In genomic region chr3:102070360-102070759, GRCm38 (mm10) we compare ENCODE assay signal across 27 mouse cellular contexts. TPM values are rescaled to one million over a fixed set of nuclear protein-coding genes. Genes with fewer than 3 reads are reported as not detected.
DNase-seq lines count a peak whose midpoint lies in the region; ATAC-seq and TF ChIP-seq lines count a peak whose summit lies in the region.
"Had no signal": no experiment of that assay in that cellular context is flagged by ENCODE, and none has a peak within 500 bp of the region (broad histone marks: within the 10 kb centered on the region; RNA-seq: fewer than 3 reads in every experiment).

No protein-coding gene starts in this region.

- H3K4me2 ChIP-seq in heart, postnatal 0 days (ENCODE audit: low read depth, low read length), result no peak overlapping the region
- peak overlapping the region; percentile 21 for H3K4me2 ChIP-seq in myocyte (ENCODE audit: low read depth)
- H3K4me2 ChIP-seq: hindbrain, embryonic 15.5 days; kidney, embryonic 15.5 days; limb, embryonic 15.5 days; liver, embryonic 13.5 days; midbrain, embryonic 13.5 days; stomach, embryonic 15.5 days had no signal

- TF ChIP-seq CTCF in heart, postnatal 0 days (IDR thresholded peaks at IDR 0.05; ENCODE audit: low read depth), result no peak

- no peak for TF ChIP-seq POLR2A in myocyte (IDR thresholded peaks at IDR 0.05; ENCODE audit: insufficient read length, low read depth)

- H3ac ChIP-seq in myocyte (ENCODE audit: control insufficient read depth, insufficient read length), result no peak overlapping the region

- peak; percentile 6 to 11 for DNase-seq in frontal cortex, postnatal 36 days (ENCODE audit: low spot score in 2 of 2)
- DNase-seq in frontal cortex, postnatal 25 days (ENCODE audit: low spot score in 2 of 2), result no peak
- no peak for DNase-seq in heart, postnatal 0 days (ENCODE audit: low spot score)
- DNase-seq in heart, adult 18-20 months, result no peak
- DNase-seq in right cerebral cortex, adult 18-20 months, result peak; percentile 26
- no peak for DNase-seq in right cerebral cortex, postnatal 14 days
- DNase-seq in thymus, postnatal 36 days, result no peak
- DNase-seq: adrenal gland, postnatal 25 days; B cell, adult 2 months; cerebellum, adult 8-10 months; cerebellum, postnatal 36 days; gastrocnemius, adult 2 months; gastrocnemius, postnatal 36 days; kidney, adult 18-20 months; kidney, postnatal 25 days; liver, embryonic 13.5 days; lung, adult 2 months; lung, postnatal 10 days had no signal

- H3K4me3 ChIP-seq in heart, postnatal 0 days (ENCODE audit: low read depth, low read length), result no peak overlapping the region
- no peak overlapping the region for H3K4me3 ChIP-seq in myocyte
- H3K4me3 ChIP-seq: gastrocnemius, adult 2 months; hindbrain, embryonic 15.5 days; kidney, embryonic 15.5 days; limb, embryonic 10.5 days; limb, embryonic 15.5 days; liver, embryonic 13.5 days; midbrain, embryonic 13.5 days; stomach, embryonic 15.5 days had no signal

- no peaks in the 10 kb centered on the region for H3K9me3 ChIP-seq in heart, postnatal 0 days (replicated peaks; ENCODE audit: control insufficient read depth, low read length)
- H3K9me3 ChIP-seq: hindbrain, embryonic 15.5 days; kidney, embryonic 15.5 days; limb, embryonic 10.5 days; limb, embryonic 15.5 days; liver, embryonic 13.5 days; midbrain, embryonic 13.5 days; stomach, embryonic 15.5 days had no signal

- H3K9ac ChIP-seq in heart, postnatal 0 days (replicated peaks; ENCODE audit: low read depth, low read length), result no peak overlapping the region
- H3K9ac ChIP-seq: hindbrain, embryonic 15.5 days; kidney, embryonic 15.5 days; limb, embryonic 15.5 days; liver, embryonic 13.5 days; midbrain, embryonic 13.5 days; stomach, embryonic 15.5 days had no signal

- peak overlapping the region; percentile 74; the same call in 1 of the 2 replicates for H3K27ac ChIP-seq in heart, postnatal 0 days (ENCODE audit: low read depth)
- H3K27ac ChIP-seq: gastrocnemius, adult 2 months; hindbrain, embryonic 15.5 days; kidney, embryonic 15.5 days; limb, embryonic 10.5 days; limb, embryonic 15.5 days; liver, embryonic 13.5 days; macrophage; midbrain, embryonic 13.5 days; stomach, embryonic 15.5 days had no signal

- WGBS in heart, postnatal 0 days, result 88% methylated on average over 7 of the region's 7 CpGs

- H3K27me3 ChIP-seq in heart, postnatal 0 days (ENCODE audit: control insufficient read depth, insufficient read depth, low read length), result no peaks in the 10 kb centered on the region
- no peaks in the 10 kb centered on the region for H3K27me3 ChIP-seq in myocyte (ENCODE audit: control insufficient read depth, insufficient read depth, insufficient read length)
- H3K27me3 ChIP-seq: hindbrain, embryonic 15.5 days; kidney, embryonic 15.5 days; limb, embryonic 15.5 days; liver, embryonic 13.5 days; stomach, embryonic 15.5 days had no signal

- peaks cover 7% of the 10 kb centered on the region; the same call in 1 of the 2 replicates for H3K4me1 ChIP-seq in heart, postnatal 0 days (ENCODE audit: control insufficient read depth, insufficient read depth)
- H3K4me1 ChIP-seq: hindbrain, embryonic 15.5 days; kidney, embryonic 15.5 days; limb, embryonic 10.5 days; limb, embryonic 15.5 days; liver, embryonic 13.5 days; midbrain, embryonic 13.5 days; stomach, embryonic 15.5 days had no signal

- TF ChIP-seq EP300 in heart, postnatal 0 days (IDR thresholded peaks at IDR 0.05; ENCODE audit: low read depth), result no peak

- ATAC-seq in heart, postnatal 0 days (ENCODE audit: insufficient read depth, low read depth), result 0 out of 2 replicates have a peak, but pooled peaks have one; percentile 24
- ATAC-seq: midbrain, embryonic 13.5 days had no signal

- no peaks in the 10 kb centered on the region for H3K79me2 ChIP-seq in myocyte (ENCODE audit: control insufficient read depth, insufficient read depth)

- no peaks in the 10 kb centered on the region for H3K36me3 ChIP-seq in heart, postnatal 0 days (replicated peaks; ENCODE audit: control insufficient read depth, insufficient read depth, low read length)
- H3K36me3 ChIP-seq in myocyte (ENCODE audit: control insufficient read depth, insufficient read depth), result no peaks in the 10 kb centered on the region
- H3K36me3 ChIP-seq: hindbrain, embryonic 15.5 days; kidney, embryonic 15.5 days; limb, embryonic 10.5 days; limb, embryonic 15.5 days; liver, embryonic 13.5 days; midbrain, embryonic 13.5 days; stomach, embryonic 15.5 days had no signal

TF ChIP-seq in myocyte, 11 proteins besides CTCF, POLR2A, EP300 and RAD21:
- TF ChIP-seq USF1 (IDR thresholded peaks at IDR 0.05; ENCODE audit: low read depth), result no peak
- TF ChIP-seq TCF3 (IDR thresholded peaks at IDR 0.05; ENCODE audit: insufficient read length, low read depth), result peak; percentile 37
- no peak for TF ChIP-seq SRF (IDR thresholded peaks at IDR 0.05; ENCODE audit: control insufficient read depth, insufficient read length, low read depth)
- no peak for TF ChIP-seq POLR2AphosphoS2 (IDR thresholded peaks at IDR 0.05; ENCODE audit: insufficient read length, low read depth)
- peak; percentile 57 for TF ChIP-seq TCF12 (IDR thresholded peaks at IDR 0.05; ENCODE audit: insufficient read depth, poor library complexity, severe bottlenecking)
- no peak for TF ChIP-seq E2F4 (IDR thresholded peaks at IDR 0.05; ENCODE audit: insufficient read depth)
- no peak for TF ChIP-seq CEBPB (IDR thresholded peaks at IDR 0.05; ENCODE audit: insufficient read depth, poor library complexity, severe bottlenecking)
- peak; percentile 29 to 95 (median 85) for TF ChIP-seq MYOG (IDR thresholded peaks at IDR 0.05; ENCODE audit: control insufficient read depth in 1 of 3, insufficient read depth in 1 of 3, insufficient read length in 2 of 3, low read depth in 2 of 3)
- TF ChIP-seq REST (IDR thresholded peaks at IDR 0.05; ENCODE audit: insufficient read depth, insufficient read length), result no peak
- peak in 2 of 3 experiments; percentile 87 to 89 for TF ChIP-seq MYOD1 (IDR thresholded peaks at IDR 0.05; ENCODE audit: control insufficient read depth in 1 of 3, insufficient read length in 2 of 3, low read depth in 2 of 3)

RNA-seq across cellular contexts. Expression of gene Casq2, which starts 15.9 kb away (rescaled TPM):
- 836 and 965 TPM in 2 replicates for total RNA-seq in heart, postnatal 0 days (2014; rRNA removed; ENCODE audit: low replicate concordance)
- polyA plus RNA-seq in heart, postnatal 0 days (2015; fragmentation: Nextera tagmentation; extraction: Ambion mirVana), result 809 and 872 TPM in 2 replicates
- total RNA-seq in heart, adult 18-20 months (2021), result 100 to 1,000 TPM; 895 to 982 TPM
- 482 TPM for polyA plus RNA-seq in myocyte (2012; fragmentation: generic; extraction: Trizol)
- total RNA-seq: megakaryocyte-erythroid progenitor cell, adult 5-6 weeks had no signal
- polyA plus RNA-seq: macrophage had no signal

Comparison
In these comparisons a context has a peak if more than half of its experiments do, and no peak if none do; other contexts are left out.
1. DNase-seq: peak in frontal cortex, postnatal 36 days (2 of 2) and right cerebral cortex, adult 18-20 months (single experiment); none in frontal cortex, postnatal 25 days (0 of 2), heart, postnatal 0 days (single experiment), heart, adult 18-20 months (0 of 2), right cerebral cortex, postnatal 14 days (single experiment) and thymus, postnatal 36 days (0 of 2).